Mouse (Mus musculus) megakaryocyte, embryonic 14.5 days (primary cell): ENCODE measurements around the gene Ercc8. TPM values are rescaled to one million over a fixed set of nuclear protein-coding genes. Genes with fewer than 3 reads are reported as not detected.

Source experiments
- H3K27me3 ChIP-seq: replicated peaks from 2 replicates; pipeline ENCODE3; 2012; ENCODE audit warnings: inconsistent platforms
- H3K36me3 ChIP-seq: replicated peaks from 2 replicates; pipeline ENCODE3; 2012; ENCODE audit warnings: low read length, inconsistent platforms, mixed read lengths
- H3K4me1 ChIP-seq: 2 replicates; pipeline ENCODE4 v1.6.1; 2012; ENCODE audit warnings: inconsistent platforms
- H3K4me3 ChIP-seq: replicated peaks from 2 replicates; pipeline ENCODE3; 2012; ENCODE audit warnings: moderate library complexity, mild to moderate bottlenecking, inconsistent platforms
- H3K9me3 ChIP-seq: 2 replicates; pipeline ENCODE4 v1.6.1; 2012; ENCODE audit warnings: inconsistent platforms
- FLI1 ChIP-seq: IDR thresholded peaks from 2 replicates; pipeline ENCODE4 v1.6.1; 2012; ENCODE audit warnings: low read length, inconsistent platforms, mixed read lengths
- GATA1 ChIP-seq: IDR thresholded peaks from 3 replicates; pipeline ENCODE4 v1.6.1; 2012; ENCODE audit warnings: mixed read lengths, low read length, inconsistent platforms, borderline replicate concordance
- polyA plus RNA-seq: library from polyadenylated mRNA; stranded (reverse); fragments of >175 nt; gene quantifications from 2 replicates; pipeline ENCODE4 v1.2.3, GENCODE M21; 2012; ENCODE audit warnings: low replicate concordance; ENCODE audit not compliant: insufficient read depth

Ercc8 gene
- polyA plus RNA-seq, 1 experiment = 1.00 TPM

- TF ChIP-seq FLI1 (no peak), GATA1 (no peak)
- Histone ChIP-seq H3K4me1 (peaks cover 29% of the 10 kb centered on the region), H3K9me3 (no peaks in the 10 kb centered on the region), H3K36me3 (peaks cover 64% of the 10 kb centered on the region), H3K27me3 (no peaks in the 10 kb centered on the region), H3K4me3 (no peak overlapping the region)
Measured at GRCm38 (mm10) chr13:108184743-108185255, 26.3 kb downstream of the Ercc8 start.

DNA sequence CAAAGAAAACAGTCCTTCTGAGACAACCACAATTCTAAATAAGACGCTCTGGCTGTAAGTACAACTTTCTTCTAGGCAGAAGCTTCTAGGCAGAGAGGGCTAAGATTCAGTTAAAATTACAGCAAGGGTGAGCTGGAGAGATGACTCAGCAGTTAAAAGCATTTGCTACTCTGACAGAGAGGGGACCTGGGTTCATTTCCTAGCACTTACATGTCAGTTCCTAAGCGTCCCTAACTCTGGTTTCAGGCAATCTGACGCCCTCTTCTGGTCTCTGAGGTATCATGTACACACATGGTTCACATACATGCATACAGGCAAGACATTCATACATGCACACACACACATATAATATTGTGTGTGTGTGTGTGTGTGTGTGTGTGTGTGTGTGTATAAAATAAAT lies 27.0 kb downstream of the Ercc8 start:
- no peaks in the 10 kb centered on the region for H3K9me3 ChIP-seq
- peaks cover 66% of the 10 kb centered on the region for H3K36me3 ChIP-seq
- H3K4me3 ChIP-seq = no peak overlapping the region
- TF ChIP-seq GATA1 = no peak
- TF ChIP-seq FLI1 = no peak
- no peaks in the 10 kb centered on the region for H3K27me3 ChIP-seq
- peaks cover 28% of the 10 kb centered on the region for H3K4me1 ChIP-seq

DNA sequence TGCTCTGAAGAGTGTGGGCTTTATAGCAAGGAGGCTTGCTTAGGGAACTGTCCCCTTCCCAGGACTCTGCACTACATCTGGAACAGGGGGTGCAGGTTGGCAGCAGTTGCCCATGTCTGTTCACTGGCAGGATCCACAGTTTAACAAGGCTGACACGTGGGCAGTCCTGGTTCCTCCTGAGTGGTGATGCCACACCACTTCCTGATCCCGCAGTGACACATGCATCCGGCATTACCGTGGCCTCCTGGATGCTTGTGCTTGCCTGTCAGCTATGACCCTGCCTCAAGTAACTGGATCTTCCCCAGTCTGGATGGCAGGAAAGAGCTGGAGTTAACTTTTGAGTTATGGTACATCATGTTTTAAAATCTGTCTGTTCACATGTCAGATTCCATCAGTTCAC lies 29.5 kb downstream of the Ercc8 start:
- Histone ChIP-seq H3K36me3 (peaks cover 47% of the 10 kb centered on the region), H3K4me3 (peak overlapping the region; percentile 57), H3K4me1 (peaks cover 35% of the 10 kb centered on the region), H3K9me3 (no peaks in the 10 kb centered on the region), H3K27me3 (no peaks in the 10 kb centered on the region)
- TF ChIP-seq GATA1 = no peak
- TF ChIP-seq FLI1 = no peak

DNA sequence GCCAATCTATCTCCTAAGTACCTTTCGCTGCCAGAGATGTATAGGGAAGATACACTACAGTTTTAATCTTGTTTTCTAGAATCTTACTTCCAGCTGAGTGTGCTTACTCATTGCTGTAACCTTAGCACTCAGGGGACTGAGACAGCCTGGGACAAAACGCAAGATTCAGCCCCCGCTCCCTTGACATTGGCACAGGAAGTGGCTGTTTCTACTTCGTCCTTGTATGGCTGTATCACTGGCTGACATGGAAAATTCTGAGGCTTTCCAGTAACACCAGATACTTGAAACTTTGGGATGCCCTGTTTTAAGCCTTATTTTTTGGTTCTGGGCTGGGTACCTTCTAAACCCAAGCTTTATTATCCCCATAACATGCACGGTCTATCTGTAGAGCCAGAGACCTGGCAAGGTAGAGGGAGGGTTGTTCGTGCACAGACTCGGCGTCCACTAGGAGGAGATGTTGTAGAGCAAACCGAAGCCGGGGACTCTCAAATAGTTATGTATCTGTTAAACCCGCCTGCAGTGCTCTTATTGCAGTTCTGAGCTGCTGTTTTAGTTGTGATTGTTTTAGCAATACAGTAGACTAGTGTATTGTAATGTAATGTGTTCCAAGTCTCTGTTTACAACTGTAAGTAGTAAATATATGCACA lies 32.7 kb downstream of the Ercc8 start:
- H3K4me1 ChIP-seq = peaks cover 42% of the 10 kb centered on the region
- no peak for TF ChIP-seq FLI1
- no peak for TF ChIP-seq GATA1
- H3K9me3 ChIP-seq = no peaks in the 10 kb centered on the region
- no peaks in the 10 kb centered on the region for H3K27me3 ChIP-seq
- H3K36me3 ChIP-seq = peaks cover 51% of the 10 kb centered on the region
- H3K4me3 ChIP-seq = peak overlapping the region; percentile 7

GRCm38 (mm10) chr13:108195474-108195873 lies 36.9 kb downstream of the Ercc8 start:
- H3K4me3 ChIP-seq = no peak overlapping the region
- no peak for TF ChIP-seq GATA1
- no peak for TF ChIP-seq FLI1
- H3K27me3 ChIP-seq = no peaks in the 10 kb centered on the region
- peaks cover 51% of the 10 kb centered on the region for H3K4me1 ChIP-seq
- H3K9me3 ChIP-seq = peaks cover 5% of the 10 kb centered on the region; the same call in 1 of the 2 replicates
- H3K36me3 ChIP-seq = peaks cover 34% of the 10 kb centered on the region

DNA sequence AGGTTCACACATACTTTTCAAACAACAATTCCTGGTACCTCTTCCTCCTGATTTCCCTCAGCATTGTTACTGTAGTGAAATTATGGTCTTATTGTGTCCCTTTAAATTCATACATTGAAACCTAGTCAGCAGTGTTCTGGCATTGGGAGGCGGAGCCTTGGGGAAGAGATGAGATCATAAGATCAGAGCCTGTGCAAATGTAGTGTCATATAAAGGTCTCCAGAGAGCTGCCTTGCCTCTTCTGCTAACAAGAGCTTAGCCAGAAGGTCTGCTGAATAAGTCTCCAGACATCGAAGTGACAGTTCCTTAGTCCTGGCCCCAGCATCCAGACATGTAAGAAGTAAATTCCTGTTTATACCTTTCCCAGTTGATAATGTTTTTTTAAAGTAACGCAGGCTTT lies 46.3 kb downstream of the Ercc8 start:
- no peak for TF ChIP-seq FLI1
- TF ChIP-seq GATA1 = no peak

GRCm38 (mm10) chr13:108207447-108207846 lies 48.9 kb downstream of the Ercc8 start:
- Histone ChIP-seq H3K4me3 (no peak overlapping the region), H3K27me3 (no peaks in the 10 kb centered on the region), H3K9me3 (no peaks in the 10 kb centered on the region), H3K36me3 (no peaks in the 10 kb centered on the region), H3K4me1 (peaks cover 16% of the 10 kb centered on the region)
- TF ChIP-seq FLI1 (no peak), GATA1 (no peak)

More for the DNA sequence above, 46.3 kb downstream of the Ercc8 start:
- H3K36me3 ChIP-seq = peaks cover 9% of the 10 kb centered on the region
- H3K4me3 ChIP-seq = no peak overlapping the region
- H3K4me1 ChIP-seq = peaks cover 20% of the 10 kb centered on the region
- peaks cover 11% of the 10 kb centered on the region; the same call in 1 of the 2 replicates for H3K9me3 ChIP-seq
- H3K27me3 ChIP-seq = no peaks in the 10 kb centered on the region

DNA sequence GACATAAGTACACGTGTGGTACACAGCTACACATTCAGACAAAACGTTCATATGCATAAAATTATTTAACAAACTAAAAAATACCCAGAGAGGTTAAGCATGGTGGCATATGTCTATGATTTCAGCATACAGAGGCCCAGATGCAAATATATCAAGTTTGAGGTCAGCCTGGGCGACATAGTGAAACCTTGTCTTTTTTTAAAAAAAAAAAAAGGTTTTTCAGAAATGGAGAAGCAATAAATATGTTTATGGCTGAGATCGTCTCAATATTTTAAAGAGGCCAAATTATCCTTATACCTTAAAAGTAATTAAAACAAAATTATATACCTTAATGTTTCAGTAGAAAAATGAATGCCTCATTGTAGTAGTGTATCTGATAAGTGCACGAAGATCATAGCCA lies 49.6 kb downstream of the Ercc8 start:
- H3K36me3 ChIP-seq = no peaks in the 10 kb centered on the region
- peaks cover 21% of the 10 kb centered on the region for H3K4me1 ChIP-seq
- H3K27me3 ChIP-seq = no peaks in the 10 kb centered on the region
- no peak overlapping the region for H3K4me3 ChIP-seq
- no peaks in the 10 kb centered on the region for H3K9me3 ChIP-seq
- TF ChIP-seq GATA1 = no peak
- TF ChIP-seq FLI1 = no peak

GRCm38 (mm10) chr13:108210960-108211359 lies 52.4 kb downstream of the Ercc8 start:
- H3K4me3 ChIP-seq = no peak overlapping the region
- H3K9me3 ChIP-seq = no peaks in the 10 kb centered on the region
- TF ChIP-seq FLI1 (no peak), GATA1 (no peak)
- peaks cover 38% of the 10 kb centered on the region for H3K4me1 ChIP-seq
- H3K27me3 ChIP-seq = no peaks in the 10 kb centered on the region
- H3K36me3 ChIP-seq = no peaks in the 10 kb centered on the region

- TF ChIP-seq FLI1 = no peak
- TF ChIP-seq GATA1 = no peak
- peaks cover 48% of the 10 kb centered on the region for H3K4me1 ChIP-seq
- peaks cover 2% of the 10 kb centered on the region for H3K36me3 ChIP-seq
- H3K4me3 ChIP-seq = peak overlapping the region; percentile 64
- no peaks in the 10 kb centered on the region for H3K9me3 ChIP-seq
- H3K27me3 ChIP-seq = no peaks in the 10 kb centered on the region
Measured at GRCm38 (mm10) chr13:108212397-108213018, 54.0 kb downstream of the Ercc8 start.
